Mouse (Mus musculus) adrenal gland, adult (tissue): ENCODE measurements around the gene Gm4756.
"Not testable (repeated sequence)": the region's sequence is repeated elsewhere in the genome, so short reads cannot be mapped to it uniquely, and the experiment has no call there.

Experiments
- DNase-seq, 2 experiments: peaks; one replicate each; pipeline ENCODE4 v3.0.0; 2022 to 2023; ENCODE audit warnings: low spot score in 1 of 2; ENCODE audit not compliant: inconsistent age in 2 of 2

Gm4756 gene

GRCm38 (mm10) chr12:72655775-72656174, 6.3 kb upstream of the Gm4756 start:
- DNase-seq = no peak

GRCm38 (mm10) chr12:72654698-72655097, 5.2 kb upstream of the Gm4756 start:
- DNase-seq = peak; percentile 50 to 83

- no peak for DNase-seq
Observed at GRCm38 (mm10) chr12:72648921-72649320, 540 bp downstream of the Gm4756 start.

GRCm38 (mm10) chr12:72638025-72638424, 11.4 kb downstream of the Gm4756 start:
- no peak for DNase-seq

- DNase-seq = no peak
Observed at GRCm38 (mm10) chr12:72628751-72629150, 20.7 kb downstream of the Gm4756 start.

GRCm38 (mm10) chr12:72622853-72623496, 26.5 kb downstream of the Gm4756 start:
- no peak for DNase-seq

GRCm38 (mm10) chr12:72621441-72621840, 28.0 kb downstream of the Gm4756 start:
- DNase-seq = no peak

GRCm38 (mm10) chr12:72620856-72621255, 28.6 kb downstream of the Gm4756 start:
- no peak for DNase-seq

- DNase-seq = no peak
Observed at GRCm38 (mm10) chr12:72612053-72612452, 37.4 kb downstream of the Gm4756 start.

GRCm38 (mm10) chr12:72598731-72599130, 50.7 kb downstream of the Gm4756 start:
- not testable (repeated sequence) for DNase-seq

- no peak for DNase-seq
Observed at GRCm38 (mm10) chr12:72594001-72594400, 55.5 kb downstream of the Gm4756 start.

GRCm38 (mm10) chr12:72592991-72593390, 56.5 kb downstream of the Gm4756 start:
- DNase-seq = no peak

- DNase-seq = no peak
Observed at GRCm38 (mm10) chr12:72585339-72585738, 64.1 kb downstream of the Gm4756 start.

- DNase-seq = no peak
Observed at GRCm38 (mm10) chr12:72583099-72583498, 66.4 kb downstream of the Gm4756 start.

- peak in 1 of 2 experiments; percentile 32 for DNase-seq
Observed at GRCm38 (mm10) chr12:72582021-72582420, 67.4 kb downstream of the Gm4756 start.

- no peak for DNase-seq
Observed at GRCm38 (mm10) chr12:72564281-72564795, 85.1 kb downstream of the Gm4756 start.

- no peak for DNase-seq
Observed at GRCm38 (mm10) chr12:72554347-72554746, 95.1 kb downstream of the Gm4756 start.

- no peak for DNase-seq
Observed at GRCm38 (mm10) chr12:72538571-72538970, 110.9 kb downstream of the Gm4756 start.

GRCm38 (mm10) chr12:72536021-72536597, 113.4 kb downstream of the Gm4756 start, which contains the start of gene Pcnx4:
Gene Pcnx4 (plus strand): TSS chr12:72536383.
- DNase-seq = peak; percentile 98 to 99

GRCm38 (mm10) chr12:72535599-72535998, 113.9 kb downstream of the Gm4756 start:
- DNase-seq = no peak

- no peak for DNase-seq
Observed at GRCm38 (mm10) chr12:72533986-72534385, 115.5 kb downstream of the Gm4756 start.

- DNase-seq = no peak
Observed at GRCm38 (mm10) chr12:72532303-72532702, 117.2 kb downstream of the Gm4756 start.
